Mouse (Mus musculus): Measurements from ENCODE around the gene Pip4k2b. TPM values are rescaled to one million over a fixed set of nuclear protein-coding genes. Genes with fewer than 3 reads are reported as not detected.

The Pip4k2b gene
- polyA plus RNA-seq, 1 experiment = 30.1 TPM

DNA sequence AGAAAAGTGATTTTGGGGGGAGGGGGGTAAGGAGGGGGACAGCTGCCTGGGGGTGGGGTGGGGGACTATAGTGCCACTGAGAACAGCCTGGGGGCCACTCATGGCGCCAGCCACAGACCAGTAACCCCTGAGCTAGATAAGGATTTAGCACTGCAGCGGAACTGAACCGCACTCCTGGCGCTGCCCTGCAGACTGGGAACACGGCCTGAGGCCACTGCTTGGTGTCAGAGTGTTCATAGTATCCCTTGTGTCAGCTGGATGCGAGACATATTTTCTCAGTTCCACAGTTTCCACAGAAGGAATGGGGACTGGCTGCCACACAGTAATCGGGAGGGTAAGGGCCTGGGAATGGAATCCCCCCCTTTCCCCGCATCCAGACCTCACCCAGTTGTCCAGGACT, 28.5 kb downstream of the Pip4k2b start:
- TF ChIP-seq POLR2AphosphoS2 (IDR thresholded peaks at IDR 0.05; ENCODE audit: insufficient read length, low read depth) (no peak), MYOD1 (IDR thresholded peaks at IDR 0.05; ENCODE audit: control insufficient read depth in 1 of 3, insufficient read length in 2 of 3, low read depth in 2 of 3) (peak in 1 of 3 experiments; percentile 23), POLR2A (IDR thresholded peaks at IDR 0.05; ENCODE audit: insufficient read length, low read depth) (no peak), MYOG (IDR thresholded peaks at IDR 0.05; ENCODE audit: control insufficient read depth in 1 of 3, insufficient read depth in 1 of 3, insufficient read length in 2 of 3, low read depth in 2 of 3) (peak in 2 of 3 experiments; percentile 1 to 24), TCF3 (IDR thresholded peaks at IDR 0.05; ENCODE audit: insufficient read length, low read depth) (no peak), TCF12 (IDR thresholded peaks at IDR 0.05; ENCODE audit: insufficient read depth, poor library complexity, severe bottlenecking) (no peak)
- Histone ChIP-seq H3K4me3 (no peak overlapping the region), H3ac (ENCODE audit: control insufficient read depth, insufficient read length) (no peak overlapping the region), H3K27me3 (ENCODE audit: control insufficient read depth, insufficient read depth, insufficient read length) (no peaks in the 10 kb centered on the region), H3K4me2 (ENCODE audit: low read depth) (no peak overlapping the region), H3K36me3 (ENCODE audit: control insufficient read depth, insufficient read depth) (peaks cover 37% of the 10 kb centered on the region), H3K79me2 (ENCODE audit: control insufficient read depth, insufficient read depth) (no peaks in the 10 kb centered on the region)

DNA sequence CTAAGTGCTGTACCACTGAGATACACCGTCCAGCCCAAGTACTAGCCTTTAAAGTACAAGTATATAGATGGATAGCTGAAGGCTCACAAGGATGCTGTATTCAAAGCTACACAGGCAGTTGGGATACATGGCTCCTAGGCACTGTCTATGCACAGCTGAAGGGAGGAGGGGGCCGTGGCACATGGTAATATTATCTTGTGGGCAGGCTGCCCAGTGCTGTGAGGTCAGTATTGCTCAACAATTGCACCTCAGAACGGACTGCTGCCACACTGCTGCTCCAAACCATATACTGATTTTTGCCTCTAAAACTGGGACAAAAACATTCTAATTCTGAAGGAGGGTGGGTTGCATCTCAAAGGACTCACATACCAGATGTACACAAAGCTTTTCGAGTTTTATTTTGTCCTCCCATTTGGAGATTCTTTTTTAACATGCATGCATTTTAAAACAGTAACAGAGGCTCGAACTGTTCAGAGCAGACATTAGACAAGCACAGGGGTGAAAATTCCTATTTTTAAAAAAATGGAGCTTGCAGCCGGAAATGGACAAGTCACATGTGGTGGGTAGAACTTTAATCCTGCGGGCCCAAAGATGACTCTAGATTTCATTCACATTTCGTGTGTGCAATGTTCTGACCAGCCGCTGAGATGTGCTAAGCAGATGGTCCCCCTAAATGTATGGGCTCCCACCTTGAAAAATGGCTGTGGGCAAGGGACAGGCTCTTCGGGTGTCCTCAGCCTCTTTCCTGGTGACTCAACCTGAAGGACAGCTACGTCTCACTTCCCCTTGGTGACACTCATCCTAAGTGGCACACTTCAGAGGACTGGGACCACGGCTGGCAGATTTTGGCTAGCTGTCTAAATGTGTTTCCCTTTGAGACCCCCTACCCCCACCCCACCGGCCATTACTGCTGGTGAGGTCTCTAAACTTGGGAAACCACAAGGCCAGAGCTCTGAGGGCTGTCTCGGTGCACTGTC, 29.4 kb downstream of the Pip4k2b start:
- Histone ChIP-seq H3K36me3 (ENCODE audit: control insufficient read depth, insufficient read depth) (peaks cover 34% of the 10 kb centered on the region), H3K27me3 (ENCODE audit: control insufficient read depth, insufficient read depth, insufficient read length) (no peaks in the 10 kb centered on the region), H3K4me3 (no peak overlapping the region), H3ac (ENCODE audit: control insufficient read depth, insufficient read length) (no peak overlapping the region), H3K79me2 (ENCODE audit: control insufficient read depth, insufficient read depth) (no peaks in the 10 kb centered on the region), H3K4me2 (ENCODE audit: low read depth) (peak overlapping the region; percentile 13)
- TF ChIP-seq SRF (IDR thresholded peaks at IDR 0.05; ENCODE audit: control insufficient read depth, insufficient read length, low read depth) (no peak), MYOG (IDR thresholded peaks at IDR 0.05; ENCODE audit: control insufficient read depth in 1 of 3, insufficient read depth in 1 of 3, insufficient read length in 2 of 3, low read depth in 2 of 3) (peak; percentile 13 to 79 (median 16)), REST (IDR thresholded peaks at IDR 0.05; ENCODE audit: insufficient read depth, insufficient read length) (no peak), E2F4 (IDR thresholded peaks at IDR 0.05; ENCODE audit: insufficient read depth) (no peak), MAX (IDR thresholded peaks at IDR 0.05; ENCODE audit: low read depth) (no peak), TCF12 (IDR thresholded peaks at IDR 0.05; ENCODE audit: insufficient read depth, poor library complexity, severe bottlenecking) (no peak), POLR2AphosphoS2 (IDR thresholded peaks at IDR 0.05; ENCODE audit: insufficient read length, low read depth) (peak; percentile 63), POLR2A (IDR thresholded peaks at IDR 0.05; ENCODE audit: insufficient read length, low read depth) (no peak), CEBPB (IDR thresholded peaks at IDR 0.05; ENCODE audit: insufficient read depth, poor library complexity, severe bottlenecking) (peak; percentile 98), MYOD1 (IDR thresholded peaks at IDR 0.05; ENCODE audit: control insufficient read depth in 1 of 3, insufficient read length in 2 of 3, low read depth in 2 of 3) (peak in 2 of 3 experiments; percentile 40 to 86), USF1 (IDR thresholded peaks at IDR 0.05; ENCODE audit: low read depth) (no peak), TCF3 (IDR thresholded peaks at IDR 0.05; ENCODE audit: insufficient read length, low read depth) (no peak)

DNA sequence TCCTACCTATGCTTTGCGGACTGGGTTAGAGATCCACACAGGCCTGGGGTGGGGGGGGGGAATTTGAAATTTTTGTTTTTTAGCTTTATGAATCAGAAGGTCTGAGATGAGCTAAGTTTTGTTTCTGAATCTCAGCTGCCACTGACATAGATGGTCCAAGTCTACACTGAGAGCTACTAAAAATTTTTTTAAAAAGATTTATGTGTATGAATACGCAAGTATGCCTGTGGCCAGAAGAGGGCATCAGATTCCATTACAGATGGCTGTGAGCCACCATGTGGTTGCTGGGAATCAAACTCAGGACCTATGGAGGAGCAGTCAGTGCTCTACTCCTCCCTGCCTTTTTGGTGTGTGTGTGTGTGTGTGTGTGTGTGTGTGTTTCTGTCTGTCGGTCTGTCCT, 30.1 kb downstream of the Pip4k2b start:
- TF ChIP-seq MAX (IDR thresholded peaks at IDR 0.05; ENCODE audit: low read depth) = no peak
- TF ChIP-seq TCF3 (IDR thresholded peaks at IDR 0.05; ENCODE audit: insufficient read length, low read depth) = no peak
- TF ChIP-seq POLR2A (IDR thresholded peaks at IDR 0.05; ENCODE audit: insufficient read length, low read depth) = no peak
- TF ChIP-seq SRF (IDR thresholded peaks at IDR 0.05; ENCODE audit: control insufficient read depth, insufficient read length, low read depth) = no peak
- TF ChIP-seq TCF12 (IDR thresholded peaks at IDR 0.05; ENCODE audit: insufficient read depth, poor library complexity, severe bottlenecking) = no peak
- no peak for TF ChIP-seq E2F4 (IDR thresholded peaks at IDR 0.05; ENCODE audit: insufficient read depth)
- TF ChIP-seq CEBPB (IDR thresholded peaks at IDR 0.05; ENCODE audit: insufficient read depth, poor library complexity, severe bottlenecking) = no peak
- no peak for TF ChIP-seq REST (IDR thresholded peaks at IDR 0.05; ENCODE audit: insufficient read depth, insufficient read length)
- TF ChIP-seq USF1 (IDR thresholded peaks at IDR 0.05; ENCODE audit: low read depth) = no peak
- no peak for TF ChIP-seq POLR2AphosphoS2 (IDR thresholded peaks at IDR 0.05; ENCODE audit: insufficient read length, low read depth)
- no peak for TF ChIP-seq MYOD1 (IDR thresholded peaks at IDR 0.05; ENCODE audit: control insufficient read depth in 1 of 3, insufficient read length in 2 of 3, low read depth in 2 of 3)
- no peak for TF ChIP-seq MYOG (IDR thresholded peaks at IDR 0.05; ENCODE audit: control insufficient read depth in 1 of 3, insufficient read depth in 1 of 3, insufficient read length in 2 of 3, low read depth in 2 of 3)
- Histone ChIP-seq H3K27me3 (ENCODE audit: control insufficient read depth, insufficient read depth, insufficient read length) (no peaks in the 10 kb centered on the region), H3K36me3 (ENCODE audit: control insufficient read depth, insufficient read depth) (peaks cover 31% of the 10 kb centered on the region), H3ac (ENCODE audit: control insufficient read depth, insufficient read length) (no peak overlapping the region), H3K4me3 (no peak overlapping the region), H3K79me2 (ENCODE audit: control insufficient read depth, insufficient read depth) (no peaks in the 10 kb centered on the region), H3K4me2 (ENCODE audit: low read depth) (peak overlapping the region; percentile 13)

- peaks cover 28% of the 10 kb centered on the region for H3K36me3 ChIP-seq (ENCODE audit: control insufficient read depth, insufficient read depth)
- no peaks in the 10 kb centered on the region for H3K27me3 ChIP-seq (ENCODE audit: control insufficient read depth, insufficient read depth, insufficient read length)
- TF ChIP-seq POLR2AphosphoS2 (IDR thresholded peaks at IDR 0.05; ENCODE audit: insufficient read length, low read depth) = peak; percentile 35
- no peak for TF ChIP-seq MAX (IDR thresholded peaks at IDR 0.05; ENCODE audit: low read depth)
- no peak overlapping the region for H3ac ChIP-seq (ENCODE audit: control insufficient read depth, insufficient read length)
- no peak overlapping the region for H3K4me2 ChIP-seq (ENCODE audit: low read depth)
- H3K79me2 ChIP-seq (ENCODE audit: control insufficient read depth, insufficient read depth) = no peaks in the 10 kb centered on the region
- no peak overlapping the region for H3K4me3 ChIP-seq
Measured at GRCm38 (mm10) chr11:97713896-97714295, 30.6 kb downstream of the Pip4k2b start.

DNA sequence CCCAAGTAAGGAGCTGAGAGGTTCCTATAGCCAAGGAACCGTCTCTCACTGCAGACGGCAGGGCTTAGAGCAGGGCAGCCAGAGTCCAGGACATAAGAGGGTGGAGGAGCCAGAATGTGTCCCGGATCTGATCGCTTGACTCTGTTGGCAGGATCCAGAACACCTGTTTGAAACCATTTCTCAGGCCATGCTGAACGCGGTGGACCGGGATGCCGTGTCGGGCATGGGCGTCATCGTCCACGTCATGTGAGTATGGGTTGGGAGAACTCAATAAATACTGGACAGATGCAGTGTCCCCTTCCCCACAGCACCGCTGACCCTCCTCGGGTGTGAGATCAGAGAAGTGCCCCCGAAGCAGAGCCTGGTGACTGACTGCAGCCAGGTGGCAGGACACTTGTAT, 32.2 kb downstream of the Pip4k2b start:
- Histone ChIP-seq H3ac (ENCODE audit: control insufficient read depth, insufficient read length) (no peak overlapping the region), H3K4me3 (no peak overlapping the region), H3K79me2 (ENCODE audit: control insufficient read depth, insufficient read depth) (no peaks in the 10 kb centered on the region), H3K27me3 (ENCODE audit: control insufficient read depth, insufficient read depth, insufficient read length) (no peaks in the 10 kb centered on the region), H3K36me3 (ENCODE audit: control insufficient read depth, insufficient read depth) (peaks cover 20% of the 10 kb centered on the region), H3K4me2 (ENCODE audit: low read depth) (no peak overlapping the region)
- no peak for TF ChIP-seq TCF12 (IDR thresholded peaks at IDR 0.05; ENCODE audit: insufficient read depth, poor library complexity, severe bottlenecking)
- TF ChIP-seq MYOG (IDR thresholded peaks at IDR 0.05; ENCODE audit: control insufficient read depth in 1 of 3, insufficient read depth in 1 of 3, insufficient read length in 2 of 3, low read depth in 2 of 3) = no peak
- TF ChIP-seq CEBPB (IDR thresholded peaks at IDR 0.05; ENCODE audit: insufficient read depth, poor library complexity, severe bottlenecking) = no peak
- no peak for TF ChIP-seq MYOD1 (IDR thresholded peaks at IDR 0.05; ENCODE audit: control insufficient read depth in 1 of 3, insufficient read length in 2 of 3, low read depth in 2 of 3)
- TF ChIP-seq E2F4 (IDR thresholded peaks at IDR 0.05; ENCODE audit: insufficient read depth) = no peak
- TF ChIP-seq MAX (IDR thresholded peaks at IDR 0.05; ENCODE audit: low read depth) = no peak
- no peak for TF ChIP-seq USF1 (IDR thresholded peaks at IDR 0.05; ENCODE audit: low read depth)
- no peak for TF ChIP-seq REST (IDR thresholded peaks at IDR 0.05; ENCODE audit: insufficient read depth, insufficient read length)
- no peak for TF ChIP-seq POLR2AphosphoS2 (IDR thresholded peaks at IDR 0.05; ENCODE audit: insufficient read length, low read depth)
- no peak for TF ChIP-seq TCF3 (IDR thresholded peaks at IDR 0.05; ENCODE audit: insufficient read length, low read depth)

Measured in myocyte (in vitro differentiated cells).